Mouse (Mus musculus) MEL (cell line): ENCODE results near the gene Osbpl8. TPM values are rescaled to one million over a fixed set of nuclear protein-coding genes. Genes with fewer than 3 reads are reported as not detected.

Experiments
- DNase-seq: peaks from one replicate; pipeline ENCODE4 v3.0.0; 2011; ENCODE audit warnings: low read depth, low spot score
- H3K27ac ChIP-seq: 2 replicates; pipeline ENCODE4 v1.5.1; 2012; ENCODE audit warnings: low read depth, mild to moderate bottlenecking, control low read depth, low read length, moderate library complexity; ENCODE audit not compliant: control insufficient read depth
- H3K27me3 ChIP-seq, 2 experiments: fragments of 150-350 bp in 1 of 2; sonication (generic) in 1 of 2; 2 replicates each; pipeline ENCODE4 v1.6.1; 2012; ENCODE audit warnings: low read length in 2 of 2, mild to moderate bottlenecking in 2 of 2, improper control_type of control experiment in 1 of 2, moderate library complexity in 1 of 2; ENCODE audit not compliant: insufficient read depth in 2 of 2, control insufficient read depth in 1 of 2
- H3K36me3 ChIP-seq, 2 experiments: 2 replicates each; pipeline ENCODE4 v1.6.1; 2012 to 2014; ENCODE audit warnings: low read length in 2 of 2, improper control_type of control experiment in 1 of 2, inconsistent platforms in 1 of 2, mild to moderate bottlenecking in 1 of 2; ENCODE audit not compliant: insufficient read depth in 2 of 2, control insufficient read depth in 1 of 2
- H3K4me1 ChIP-seq, 2 experiments: fragments of 150-350 bp in 1 of 2; sonication (generic) in 1 of 2; 2 replicates each; pipeline ENCODE4 v1.6.1; 2012; ENCODE audit warnings: low read length in 2 of 2, improper control_type of control experiment in 1 of 2, mild to moderate bottlenecking in 1 of 2; ENCODE audit not compliant: insufficient read depth in 2 of 2, control insufficient read depth in 1 of 2
- H3K4me3 ChIP-seq, 2 experiments: fragments of 150-350 bp in 1 of 2; sonication (generic) in 1 of 2; 2 replicates each; pipeline ENCODE4 v1.5.1; 2012; ENCODE audit warnings: low read depth in 2 of 2, low read length in 2 of 2, mild to moderate bottlenecking in 2 of 2, moderate library complexity in 2 of 2, control low read depth in 1 of 2, improper control_type of control experiment in 1 of 2; ENCODE audit not compliant: control insufficient read depth in 1 of 2, insufficient read depth in 1 of 2
- H3K79me2 ChIP-seq: 2 replicates; pipeline ENCODE4 v1.6.1; 2012; ENCODE audit warnings: mild to moderate bottlenecking, low read length, moderate library complexity; ENCODE audit not compliant: control insufficient read depth, poor library complexity, insufficient read depth
- H3K9ac ChIP-seq: 2 replicates; pipeline ENCODE4 v1.6.1; 2012; ENCODE audit warnings: low read depth, mild to moderate bottlenecking, control low read depth, low read length, moderate library complexity; ENCODE audit not compliant: control insufficient read depth, poor library complexity, severe bottlenecking
- H3K9me3 ChIP-seq: fragments of 150-350 bp; sonication (generic); replicated peaks from 2 replicates; pipeline ENCODE4 v1.6.1; 2012; ENCODE audit warnings: mild to moderate bottlenecking, low read length, improper control_type of control experiment, moderate library complexity; ENCODE audit not compliant: insufficient read depth
- CHD1 ChIP-seq: IDR thresholded peaks from 2 replicates; pipeline ENCODE4 v1.6.1; 2012; ENCODE audit warnings: low read depth, mild to moderate bottlenecking, inconsistent platforms, low read length, improper control_type of control experiment
- CHD2 ChIP-seq: IDR thresholded peaks from 2 replicates; pipeline ENCODE4 v1.6.1; 2011; ENCODE audit warnings: low read length, improper control_type of control experiment
- CTCF ChIP-seq, 3 experiments: IDR thresholded peaks in 2 of 3; conservative IDR thresholded peaks in 1 of 3; 2 replicates each; pipeline ENCODE4 v1.5.1; 2011 to 2012; ENCODE audit warnings: low read length in 3 of 3, low read depth in 2 of 3, mild to moderate bottlenecking in 2 of 3, improper control_type of control experiment in 1 of 3, inconsistent platforms in 1 of 3, mixed read lengths in 1 of 3, moderate library complexity in 1 of 3; ENCODE audit not compliant: control insufficient read depth in 1 of 3, insufficient read depth in 1 of 3, poor library complexity in 1 of 3, severe bottlenecking in 1 of 3
- E2F4 ChIP-seq: IDR thresholded peaks from 2 replicates; pipeline ENCODE4 v1.6.1; 2011; ENCODE audit warnings: low read depth, low read length, improper control_type of control experiment, borderline replicate concordance
- ELF1 ChIP-seq: IDR thresholded peaks from 2 replicates; pipeline ENCODE4 v1.6.1; 2014; ENCODE audit warnings: low read depth, mild to moderate bottlenecking, inconsistent platforms, low read length, improper control_type of control experiment, moderate library complexity
- EP300 ChIP-seq, 2 experiments: IDR thresholded peaks; 2 replicates each; pipeline ENCODE4 v1.6.1; 2011; ENCODE audit warnings: improper control_type of control experiment in 2 of 2, low read length in 2 of 2, low read depth in 1 of 2, mild to moderate bottlenecking in 1 of 2
- ETS1 ChIP-seq: IDR thresholded peaks from 2 replicates; pipeline ENCODE4 v1.6.1; 2012; ENCODE audit warnings: low read depth, mild to moderate bottlenecking, inconsistent platforms, low read length, improper control_type of control experiment, moderate library complexity
- GABPA ChIP-seq: IDR thresholded peaks from 2 replicates; pipeline ENCODE4 v1.6.1; 2012; ENCODE audit warnings: low read depth, mild to moderate bottlenecking, inconsistent platforms, low read length, improper control_type of control experiment, moderate library complexity
- GATA1 ChIP-seq: IDR thresholded peaks from 2 replicates; pipeline ENCODE4 v1.6.1; 2011; ENCODE audit warnings: low read depth, low read length, improper control_type of control experiment
- JUND ChIP-seq: IDR thresholded peaks from 2 replicates; pipeline ENCODE4 v1.6.1; 2011; ENCODE audit warnings: low read depth, mild to moderate bottlenecking, improper control_type of control experiment, low read length
- KAT2A ChIP-seq: conservative IDR thresholded peaks from 2 replicates; pipeline ENCODE4 v1.6.1; 2012; ENCODE audit warnings: low read depth, low read length, improper control_type of control experiment, inconsistent platforms
- MAFK ChIP-seq: IDR thresholded peaks from 2 replicates; pipeline ENCODE4 v1.6.1; 2011; ENCODE audit warnings: low read depth, mild to moderate bottlenecking, low read length, improper control_type of control experiment, borderline replicate concordance
- MAZ ChIP-seq: IDR thresholded peaks from 2 replicates; pipeline ENCODE4 v1.6.1; 2012; ENCODE audit warnings: low read depth, mild to moderate bottlenecking, inconsistent platforms, low read length, improper control_type of control experiment
- MYC ChIP-seq: IDR thresholded peaks from 2 replicates; pipeline ENCODE4 v1.6.1; 2011; ENCODE audit warnings: low read depth, mild to moderate bottlenecking, low read length, improper control_type of control experiment, moderate library complexity
- POLR2AphosphoS2 ChIP-seq: IDR thresholded peaks from 2 replicates; pipeline ENCODE4 v1.6.1; 2011; ENCODE audit warnings: low read length, improper control_type of control experiment
- POLR2AphosphoS5 ChIP-seq: IDR thresholded peaks from 2 replicates; pipeline ENCODE4 v1.6.1; 2012; ENCODE audit warnings: low read depth, borderline replicate concordance, mild to moderate bottlenecking, inconsistent platforms, low read length, moderate library complexity, mixed read lengths
- RAD21 ChIP-seq: IDR thresholded peaks from 2 replicates; pipeline ENCODE4 v1.6.1; 2011; ENCODE audit warnings: mild to moderate bottlenecking, low read depth, low read length, improper control_type of control experiment
- RCOR1 ChIP-seq: IDR thresholded peaks from 2 replicates; pipeline ENCODE4 v1.6.1; 2012; ENCODE audit warnings: low read depth, mild to moderate bottlenecking, inconsistent platforms, low read length, improper control_type of control experiment
- SIN3A ChIP-seq: IDR thresholded peaks from 2 replicates; pipeline ENCODE4 v1.6.1; 2012; ENCODE audit warnings: low read length, improper control_type of control experiment, inconsistent platforms
- SMC3 ChIP-seq: IDR thresholded peaks from 2 replicates; pipeline ENCODE4 v1.6.1; 2011; ENCODE audit warnings: low read depth, low read length, improper control_type of control experiment
- TBP ChIP-seq: IDR thresholded peaks from 2 replicates; pipeline ENCODE4 v1.8.0; 2011; ENCODE audit warnings: low read depth, low read length, improper control_type of control experiment
- USF1 ChIP-seq: IDR thresholded peaks from 2 replicates; pipeline ENCODE4 v1.6.1; 2014; ENCODE audit warnings: low read depth, mild to moderate bottlenecking, inconsistent platforms, low read length, improper control_type of control experiment, moderate library complexity
- USF2 ChIP-seq, 2 experiments: IDR thresholded peaks; 2 replicates each; pipeline ENCODE4 v1.6.1; 2011 to 2012; ENCODE audit warnings: improper control_type of control experiment in 2 of 2, low read length in 2 of 2, borderline replicate concordance in 1 of 2, inconsistent platforms in 1 of 2, low read depth in 1 of 2, mild to moderate bottlenecking in 1 of 2; ENCODE audit not compliant: insufficient read depth in 1 of 2
- ZKSCAN1 ChIP-seq: IDR thresholded peaks from 2 replicates; pipeline ENCODE4 v1.6.1; 2012; ENCODE audit warnings: low read depth, mild to moderate bottlenecking, inconsistent platforms, low read length, improper control_type of control experiment, moderate library complexity
- ZMIZ1 ChIP-seq: IDR thresholded peaks from 2 replicates; pipeline ENCODE4 v1.6.1; 2012; ENCODE audit warnings: low read depth, mild to moderate bottlenecking, inconsistent platforms, low read length, improper control_type of control experiment, moderate library complexity
- ZNF384 ChIP-seq: IDR thresholded peaks from 2 replicates; pipeline ENCODE4 v1.6.1; 2012; ENCODE audit warnings: low read depth, mild to moderate bottlenecking, inconsistent platforms, low read length, improper control_type of control experiment
- polyA plus RNA-seq, 2 experiments: library from polyadenylated mRNA; stranded (reverse) in 1 of 2; unstranded in 1 of 2; fragments of >175 nt in 1 of 2; fragments of >200 nt in 1 of 2; gene quantifications; 2 replicates each; pipeline versions ENCODE4 v1.2.1 to v1.2.4; 2012; ENCODE audit warnings: low replicate concordance in 2 of 2, low read depth in 1 of 2; ENCODE audit not compliant: insufficient read length in 2 of 2, insufficient read depth in 1 of 2, missing spikeins in 1 of 2
- total RNA-seq: library from RNA; depleted of rRNA; stranded (reverse); fragments of 300-350 nt; gene quantifications from 2 replicates; pipeline ENCODE4 v1.2.3, GENCODE M21; 2012

The Osbpl8 gene
- total and polyA plus RNA-seq, 3 experiments, result 26.2 to 44.8 (median 33.4) TPM

GRCm38 (mm10) chr10:111163025-111163424 lies 1.5 kb upstream of the Osbpl8 start (continued):
- TF ChIP-seq KAT2A, result no peak

- peak overlapping the region; percentile 83 for H3K27ac ChIP-seq
- peak; percentile 27 for TF ChIP-seq ETS1
- TF ChIP-seq ZNF384, result peak; percentile 35; the same call in 1 of the 2 replicates
- 0 out of 2 replicates have a peak, but pooled peaks have one; percentile 86 for TF ChIP-seq CHD1
- TF ChIP-seq POLR2AphosphoS2, result peak; percentile 35; the same call in 1 of the 2 replicates
- peak; percentile 47; the same call in 1 of the 2 replicates for TF ChIP-seq TBP
- TF ChIP-seq MAFK, result peak; percentile 40; the same call in 1 of the 2 replicates
- no peak for TF ChIP-seq MYC
- no peak for TF ChIP-seq USF2 (IDR thresholded peaks at IDR 0.05; ENCODE audit: borderline replicate concordance in 1 of 2, insufficient read depth in 1 of 2, low read depth in 1 of 2, low read length in 2 of 2)
- TF ChIP-seq ZMIZ1, result peak; percentile 9; the same call in 1 of the 2 replicates
Observed at GRCm38 (mm10) chr10:111163601-111164240, 831 bp upstream of the Osbpl8 start.

GRCm38 (mm10) chr10:111165219-111165981 lies 848 bp downstream of the Osbpl8 start:
- H3K9ac ChIP-seq, result peak overlapping the region; percentile 92
- H3K27me3 ChIP-seq, result no peaks in the 10 kb centered on the region
- H3K27ac ChIP-seq, result peak overlapping the region; percentile 83
- no peaks in the 10 kb centered on the region for H3K9me3 ChIP-seq
- peak; percentile 75 for DNase-seq
- peaks cover 50% of the 10 kb centered on the region for H3K79me2 ChIP-seq
- H3K4me3 ChIP-seq, result peak overlapping the region; percentile 86 to 91
- H3K36me3 ChIP-seq, result peaks cover 0 to 40% of the 10 kb centered on the region in 2 experiments; a peak in 3 of 4 replicates
- peaks cover 17 to 30% of the 10 kb centered on the region in 2 experiments for H3K4me1 ChIP-seq
- no peak for TF ChIP-seq JUND
- no peak for TF ChIP-seq ELF1
- no peak for TF ChIP-seq KAT2A
- no peak for TF ChIP-seq EP300 (IDR thresholded peaks at IDR 0.05; ENCODE audit: low read depth in 1 of 2, low read length in 2 of 2)
- no peak for TF ChIP-seq USF1
- no peak for TF ChIP-seq POLR2AphosphoS5
- no peak for TF ChIP-seq SMC3
- TF ChIP-seq POLR2AphosphoS2, result no peak
- TF ChIP-seq ZNF384, result peak; percentile 88
- TF ChIP-seq SIN3A, result peak; percentile 75
- no peak for TF ChIP-seq MYC
- TF ChIP-seq ZKSCAN1, result no peak
- TF ChIP-seq RAD21, result no peak
- TF ChIP-seq E2F4, result no peak
- TF ChIP-seq MAZ, result no peak
- no peak for TF ChIP-seq GABPA
- TF ChIP-seq RCOR1, result no peak
- TF ChIP-seq MAFK, result no peak
- no peak for TF ChIP-seq CHD2
- TF ChIP-seq ETS1, result 0 out of 2 replicates have a peak, but pooled peaks have one; percentile 8
- no peak for TF ChIP-seq CTCF (IDR thresholded peaks at IDR 0.05 in 2 of 3, conservative IDR thresholded peaks at IDR 0.05 in 1 of 3; ENCODE audit: control insufficient read depth in 1 of 3, insufficient read depth in 1 of 3, low read depth in 2 of 3, low read length in 3 of 3, poor library complexity in 1 of 3, severe bottlenecking in 1 of 3)
- TF ChIP-seq CHD1, result peak; percentile 92; the same call in 1 of the 2 replicates
- no peak for TF ChIP-seq GATA1

More at GRCm38 (mm10) chr10:111163601-111164240, 831 bp upstream of the Osbpl8 start:
- no peaks in the 10 kb centered on the region for H3K27me3 ChIP-seq
- H3K9me3 ChIP-seq, result no peaks in the 10 kb centered on the region
- H3K4me3 ChIP-seq, result peak overlapping the region; percentile 54 to 59
- peaks cover 0 to 31% of the 10 kb centered on the region in 2 experiments; a peak in 3 of 4 replicates for H3K36me3 ChIP-seq
- peak overlapping the region; percentile 82 for H3K9ac ChIP-seq
- peak; percentile 81 for DNase-seq
- H3K4me1 ChIP-seq, result peaks cover 13 to 26% of the 10 kb centered on the region in 2 experiments
- H3K79me2 ChIP-seq, result peaks cover 36% of the 10 kb centered on the region
